Mouse (Mus musculus) hindbrain, embryonic 10.5 days (tissue): ENCODE measurements around the gene Uckl1. TPM values are rescaled to one million over a fixed set of nuclear protein-coding genes. Genes with fewer than 3 reads are reported as not detected.

Experiments
- DNase-seq: peaks from one replicate; pipeline ENCODE4 v3.0.0-alpha.2; 2017; ENCODE audit warnings: low spot score
- H3K27ac ChIP-seq: fragments of 300-500 bp; sonication (generic); 2 replicates; pipeline ENCODE4 v1.5.1; 2016; ENCODE audit warnings: mild to moderate bottlenecking, moderate library complexity
- H3K27me3 ChIP-seq: fragments of 300-500 bp; sonication (generic); 2 replicates; pipeline ENCODE4 v1.6.1; 2016; ENCODE audit warnings: mild to moderate bottlenecking; ENCODE audit not compliant: poor library complexity, insufficient read depth, severe bottlenecking
- H3K36me3 ChIP-seq: fragments of 300-500 bp; sonication (generic); 2 replicates; pipeline ENCODE4 v1.6.1; 2016; ENCODE audit warnings: mild to moderate bottlenecking, moderate library complexity
- H3K4me1 ChIP-seq: fragments of 300-500 bp; sonication (generic); replicated peaks from 2 replicates; pipeline ENCODE4 v1.6.1; 2016; ENCODE audit warnings: mild to moderate bottlenecking
- H3K4me3 ChIP-seq: fragments of 300-500 bp; sonication (generic); 2 replicates; pipeline ENCODE4 v1.5.1; 2016; ENCODE audit warnings: mild to moderate bottlenecking, moderate library complexity
- H3K9me3 ChIP-seq: fragments of 300-500 bp; sonication (generic); 2 replicates; pipeline ENCODE4 v1.6.1; 2016; ENCODE audit warnings: mild to moderate bottlenecking, moderate library complexity
- WGBS: fragments of 180-500 bp; shearing (Covaris S2); methylation state at CpG from one replicate; pipeline ENCODE4 v1.1.7; 2016; 5-methylcytosine and 5-hydroxymethylcytosine counted together
- polyA plus RNA-seq: library from polyadenylated mRNA; unstranded; fragments of >200 nt; fragmentation: Nextera tagmentation; extraction: Ambion mirVana; gene quantifications from 2 replicates; pipeline ENCODE4 v1.2.1, GENCODE M21; 2016

The Uckl1 gene
- polyA plus RNA-seq, 1 experiment from 2014 or later: 56.8 TPM

DNA sequence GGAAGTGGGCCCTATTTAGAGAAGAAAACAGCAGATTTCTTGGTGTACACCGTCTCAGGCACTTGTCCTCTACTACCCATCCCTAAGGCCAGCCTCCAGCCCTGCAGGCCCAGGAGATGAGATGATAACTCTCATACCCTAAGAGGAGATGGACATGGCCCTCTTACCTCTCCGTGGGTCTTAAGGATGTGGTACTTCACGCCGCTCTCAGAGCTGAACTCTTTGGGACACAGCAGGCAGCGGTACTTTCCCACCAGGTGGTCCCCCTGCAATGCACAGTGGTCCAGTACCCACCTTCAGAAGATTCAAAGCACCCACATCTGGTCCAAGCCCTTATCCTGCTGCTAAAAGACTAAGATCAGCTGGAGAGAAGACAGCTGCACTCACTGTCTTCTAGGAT, 814 bp upstream of the Uckl1 start:
- no peaks in the 10 kb centered on the region for H3K27me3 ChIP-seq
- WGBS: 94% methylated on average over 5 of the region's 5 CpGs
- no peaks in the 10 kb centered on the region for H3K9me3 ChIP-seq
- H3K4me1 ChIP-seq: peaks cover 19% of the 10 kb centered on the region
- H3K27ac ChIP-seq: no peak overlapping the region
- no peak for DNase-seq
- peaks cover 71% of the 10 kb centered on the region for H3K36me3 ChIP-seq
- H3K4me3 ChIP-seq: no peak overlapping the region

DNA sequence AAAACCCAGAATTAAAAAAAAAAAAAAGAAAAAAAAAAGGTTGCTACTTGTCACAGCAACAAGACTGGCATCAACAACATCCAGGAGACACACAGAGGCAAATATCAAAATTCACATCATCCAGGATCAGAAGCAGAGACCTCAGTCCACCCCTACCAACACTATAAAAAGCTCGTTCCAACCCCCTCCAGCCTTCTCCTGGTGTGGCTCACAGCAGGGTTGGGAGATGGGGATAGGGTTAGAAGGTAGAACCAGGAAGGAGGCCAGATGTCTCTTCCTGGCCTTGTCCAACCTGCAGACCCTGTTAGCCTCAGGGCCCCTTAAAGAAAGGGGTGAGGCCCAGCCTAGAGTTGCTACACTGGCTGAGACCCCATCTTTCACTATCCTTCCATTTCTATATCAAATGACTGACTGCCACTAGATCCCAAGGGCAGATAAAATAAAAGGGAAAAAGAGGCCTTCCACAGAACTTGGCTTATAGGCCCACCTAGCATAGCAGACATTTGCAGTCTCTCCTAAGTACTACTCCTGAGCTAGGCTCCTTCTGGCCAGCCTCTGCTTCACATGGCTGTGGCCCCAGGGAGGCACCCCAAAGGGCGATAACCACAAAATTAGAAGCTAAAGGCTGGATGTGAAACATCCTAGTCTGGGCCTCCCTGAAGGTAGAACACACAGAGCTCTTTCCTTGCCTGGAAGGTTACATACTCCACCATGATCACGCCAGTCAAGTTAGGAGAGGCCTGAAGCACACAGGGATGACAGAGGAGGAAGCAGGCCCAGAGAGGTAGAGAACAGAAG, 1.0 kb downstream of the Uckl1 start:
- peaks cover 52% of the 10 kb centered on the region for H3K36me3 ChIP-seq
- DNase-seq: no peak
- no peak overlapping the region for H3K27ac ChIP-seq
- H3K27me3 ChIP-seq: no peaks in the 10 kb centered on the region
- no peaks in the 10 kb centered on the region for H3K9me3 ChIP-seq
- 87% methylated on average over 3 of the region's 3 CpGs for WGBS
- peaks cover 28% of the 10 kb centered on the region for H3K4me1 ChIP-seq
- H3K4me3 ChIP-seq: no peak overlapping the region

DNA sequence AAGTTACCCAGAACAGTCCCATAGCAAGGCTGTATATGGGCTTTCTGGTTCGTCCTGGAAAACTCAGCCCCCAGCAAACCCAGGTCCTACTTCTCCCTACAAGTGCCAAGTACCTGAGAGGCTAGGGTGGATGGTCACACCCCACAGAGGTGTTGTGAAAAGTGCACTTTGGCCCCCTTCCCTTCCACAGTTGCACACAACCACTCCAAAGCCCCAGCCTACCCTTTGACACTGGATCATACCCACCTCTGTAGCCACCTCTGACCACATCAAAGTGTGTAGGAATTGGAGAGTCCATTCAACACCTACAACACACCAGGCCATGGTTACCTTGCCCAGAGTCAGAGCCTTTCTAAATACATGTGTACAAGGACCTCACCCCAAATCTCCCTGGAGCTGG, 1.8 kb downstream of the Uckl1 start:
- Histone ChIP-seq H3K36me3 (peaks cover 45% of the 10 kb centered on the region), H3K4me3 (no peak overlapping the region), H3K27ac (no peak overlapping the region), H3K4me1 (peaks cover 28% of the 10 kb centered on the region), H3K9me3 (no peaks in the 10 kb centered on the region), H3K27me3 (no peaks in the 10 kb centered on the region)
- 86% methylated on average over 1 of the region's 1 CpGs for WGBS
- DNase-seq: no peak

DNA sequence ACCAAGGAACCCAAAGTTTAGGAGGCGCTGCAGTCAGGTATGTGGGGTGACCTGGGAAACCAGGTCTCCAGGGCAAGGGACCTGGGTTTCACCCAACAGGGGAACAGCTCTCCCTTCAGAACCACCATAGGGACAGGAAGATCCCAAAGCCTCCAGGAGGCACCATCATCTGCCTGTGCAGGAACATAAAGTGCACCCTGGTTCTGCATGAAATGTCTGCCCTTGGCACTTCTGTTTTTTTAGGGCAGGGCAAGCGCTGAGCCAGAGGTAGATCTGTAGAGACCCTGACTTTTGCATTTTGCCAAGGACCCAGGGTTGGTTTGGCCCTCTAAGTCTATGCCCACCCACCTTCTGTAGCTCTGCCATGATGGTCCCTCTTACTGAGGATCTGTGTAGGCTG, 2.3 kb downstream of the Uckl1 start:
- DNase-seq: no peak
- WGBS: 79% methylated on average over 2 of the region's 2 CpGs
- H3K27me3 ChIP-seq: no peaks in the 10 kb centered on the region
- H3K36me3 ChIP-seq: peaks cover 39% of the 10 kb centered on the region
- no peak overlapping the region for H3K27ac ChIP-seq
- H3K4me1 ChIP-seq: peaks cover 31% of the 10 kb centered on the region
- peak overlapping the region; percentile 80 for H3K4me3 ChIP-seq
- H3K9me3 ChIP-seq: no peaks in the 10 kb centered on the region

DNA sequence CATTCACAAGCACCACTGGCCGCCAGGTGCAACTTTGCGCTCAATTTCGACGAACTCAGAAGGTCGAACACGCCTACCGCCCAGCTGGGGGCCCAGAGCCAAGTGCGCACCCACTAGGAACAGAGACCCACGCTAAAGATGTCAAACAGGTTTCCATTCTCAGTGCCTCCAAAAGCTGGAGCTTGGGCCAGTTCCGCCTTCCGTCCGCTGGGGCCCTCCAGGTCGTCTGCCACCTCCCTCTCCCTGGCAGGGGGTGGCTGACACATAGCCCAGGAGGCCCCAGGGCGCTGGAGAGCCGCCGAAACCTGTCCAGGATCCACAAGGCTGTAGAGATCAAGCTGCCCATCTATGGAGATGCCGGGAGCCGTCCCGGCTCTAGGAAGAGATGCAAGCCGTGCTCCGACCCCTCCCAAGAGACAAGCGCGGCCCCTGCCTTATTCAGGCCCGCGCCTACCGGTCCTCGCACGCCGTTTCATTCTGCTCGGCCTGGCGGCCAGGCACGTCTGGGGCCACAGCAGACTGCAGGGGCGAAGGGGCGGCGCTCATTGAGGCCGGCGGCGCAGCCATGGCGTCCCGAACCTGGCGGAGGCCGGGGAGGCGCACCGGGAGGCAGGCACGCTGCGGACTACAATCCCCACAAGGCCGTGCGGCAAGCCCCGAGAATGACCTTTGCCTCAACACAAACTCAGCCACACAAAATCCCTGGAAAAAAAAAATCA, 3.1 kb downstream of the Uckl1 start:
- Histone ChIP-seq H3K36me3 (peaks cover 31% of the 10 kb centered on the region), H3K27ac (peak overlapping the region; percentile 95), H3K4me1 (peaks cover 31% of the 10 kb centered on the region), H3K4me3 (peak overlapping the region; percentile 80), H3K27me3 (no peaks in the 10 kb centered on the region), H3K9me3 (no peaks in the 10 kb centered on the region)
- whole genome bisulfite sequencing: under 1% methylated on average over 49 of the region's 49 CpGs
- peak; percentile 81 for DNase-seq

DNA sequence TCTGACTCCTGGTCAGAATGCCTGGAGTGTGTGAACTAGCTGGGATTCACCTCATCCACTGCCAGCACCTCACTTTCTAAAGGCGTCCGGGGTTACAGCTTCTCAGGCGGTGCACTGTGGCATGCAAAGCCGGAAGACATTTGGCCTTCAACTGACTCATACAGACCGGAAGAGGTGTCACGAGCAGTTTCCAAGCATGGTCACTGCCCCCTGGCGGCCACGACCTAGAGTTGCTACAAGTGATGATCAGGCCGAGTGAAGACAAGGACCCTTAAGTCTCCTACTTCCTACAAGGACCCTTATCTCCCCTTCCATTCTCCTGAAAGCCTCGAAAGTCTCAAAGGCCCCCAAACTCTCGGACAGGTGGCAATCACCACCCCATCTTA, 3.7 kb downstream of the Uckl1 start:
- DNase-seq: peak; percentile 86
- H3K36me3 ChIP-seq: peaks cover 26% of the 10 kb centered on the region
- H3K9me3 ChIP-seq: no peaks in the 10 kb centered on the region
- peaks cover 31% of the 10 kb centered on the region for H3K4me1 ChIP-seq
- H3K4me3 ChIP-seq: peak overlapping the region; percentile 80
- under 1% methylated on average over 11 of the region's 11 CpGs for WGBS
- no peaks in the 10 kb centered on the region for H3K27me3 ChIP-seq
- H3K27ac ChIP-seq: peak overlapping the region; percentile 95

DNA sequence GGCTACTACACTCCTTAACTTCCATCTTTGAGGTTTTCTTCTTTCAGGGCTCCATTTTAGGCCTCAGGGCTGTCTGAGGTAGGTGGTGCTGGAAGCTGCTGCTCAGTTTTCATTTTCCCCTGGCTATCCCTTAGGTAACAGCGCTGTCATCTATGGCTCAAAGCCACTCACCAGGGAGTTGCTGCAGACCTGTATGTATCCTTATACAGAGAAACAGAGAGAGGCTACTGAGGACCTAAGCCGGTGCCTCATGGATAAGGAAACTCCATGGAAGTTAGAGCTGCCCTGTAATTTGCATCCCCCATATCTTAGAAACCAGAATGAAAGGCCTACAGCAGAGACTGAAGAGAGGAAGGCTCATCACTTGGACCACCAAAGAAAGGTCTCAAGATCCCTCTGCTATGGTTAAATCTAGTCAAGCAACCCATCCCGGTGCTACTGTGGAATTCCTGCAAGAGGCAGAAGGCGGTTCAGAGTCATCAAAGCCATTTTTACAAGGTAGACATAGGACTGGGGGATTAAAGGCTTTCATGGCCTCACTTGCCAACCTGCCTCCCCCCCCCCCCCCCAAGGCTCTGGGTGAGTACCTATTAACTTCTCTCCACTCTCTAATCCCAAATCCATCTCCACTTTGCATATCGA, 4.4 kb downstream of the Uckl1 start:
- Histone ChIP-seq H3K27ac (peak overlapping the region; percentile 95), H3K9me3 (no peaks in the 10 kb centered on the region), H3K4me3 (peak overlapping the region; percentile 80), H3K27me3 (no peaks in the 10 kb centered on the region), H3K4me1 (peaks cover 31% of the 10 kb centered on the region), H3K36me3 (peaks cover 18% of the 10 kb centered on the region)
- WGBS: 85% methylated on average over 5 of the region's 5 CpGs
- DNase-seq: no peak

DNA sequence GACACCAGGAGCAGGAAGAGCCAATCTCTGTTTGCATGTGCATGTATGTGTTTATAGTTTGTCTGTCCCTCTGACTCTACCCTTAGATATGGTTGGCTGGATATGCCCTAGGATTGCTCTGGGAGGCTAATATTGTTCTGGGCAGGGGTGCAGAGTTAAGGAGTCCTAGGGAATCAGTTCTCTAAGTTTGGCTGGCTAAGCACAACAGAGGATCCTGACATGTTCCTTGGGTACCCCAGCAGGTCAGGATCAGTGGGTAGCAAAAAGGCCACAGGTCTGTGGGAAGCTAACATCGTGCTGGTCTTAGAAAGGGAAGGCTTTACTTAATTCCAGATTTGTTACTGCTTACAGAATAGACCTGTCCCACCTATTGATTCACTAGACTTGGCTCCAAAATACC, 5.0 kb downstream of the Uckl1 start:
- Histone ChIP-seq H3K36me3 (peaks cover 18% of the 10 kb centered on the region), H3K9me3 (no peaks in the 10 kb centered on the region), H3K27ac (no peak overlapping the region), H3K4me1 (peaks cover 31% of the 10 kb centered on the region), H3K27me3 (no peaks in the 10 kb centered on the region), H3K4me3 (no peak overlapping the region)
- no peak for DNase-seq
- 86% methylated on average over 1 of the region's 1 CpGs for WGBS

DNA sequence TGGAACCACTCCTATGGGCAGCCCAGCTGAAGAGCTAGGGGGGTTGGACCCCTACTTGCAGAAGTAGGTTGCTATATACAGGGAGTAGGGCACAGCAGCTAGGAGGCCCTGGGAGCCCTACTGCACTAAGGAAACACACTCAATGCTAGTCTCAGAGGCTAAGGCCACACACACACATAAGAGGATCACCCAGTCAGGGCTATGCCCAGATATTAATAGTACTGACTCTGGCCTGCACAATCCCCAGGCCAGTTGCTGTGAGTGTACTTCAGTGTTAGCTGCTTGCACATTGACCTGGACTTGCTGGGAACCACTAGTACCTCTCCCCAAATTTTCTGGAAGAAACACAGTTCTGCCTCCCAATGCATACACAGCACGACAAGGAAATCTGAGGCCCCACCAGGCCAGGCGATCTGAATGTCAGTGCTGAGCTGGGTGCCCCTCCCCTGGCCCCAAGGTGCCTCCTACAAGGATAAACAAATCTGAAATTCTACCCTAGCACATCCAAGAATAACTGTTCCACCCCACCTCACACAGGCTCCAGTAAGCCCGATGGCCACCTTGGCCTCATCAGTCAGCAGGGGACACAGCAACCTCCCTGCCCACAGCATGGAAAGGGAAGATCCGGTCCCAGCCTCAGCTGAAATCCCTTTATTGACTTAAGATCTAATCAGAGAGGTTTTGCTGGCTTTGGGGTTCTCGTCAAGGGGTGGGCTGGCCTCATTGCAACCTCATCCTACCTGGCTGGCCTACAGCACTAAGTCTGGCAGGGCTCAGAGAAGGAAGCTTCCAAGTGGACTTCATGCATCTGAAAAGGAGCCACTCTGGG, 5.7 kb downstream of the Uckl1 start:
- 74% methylated on average over 5 of the region's 5 CpGs for WGBS
- H3K9me3 ChIP-seq: no peaks in the 10 kb centered on the region
- no peak overlapping the region for H3K27ac ChIP-seq
- DNase-seq: no peak
- H3K4me3 ChIP-seq: no peak overlapping the region
- peaks cover 18% of the 10 kb centered on the region for H3K36me3 ChIP-seq
- H3K4me1 ChIP-seq: peaks cover 31% of the 10 kb centered on the region
- H3K27me3 ChIP-seq: no peaks in the 10 kb centered on the region

DNA sequence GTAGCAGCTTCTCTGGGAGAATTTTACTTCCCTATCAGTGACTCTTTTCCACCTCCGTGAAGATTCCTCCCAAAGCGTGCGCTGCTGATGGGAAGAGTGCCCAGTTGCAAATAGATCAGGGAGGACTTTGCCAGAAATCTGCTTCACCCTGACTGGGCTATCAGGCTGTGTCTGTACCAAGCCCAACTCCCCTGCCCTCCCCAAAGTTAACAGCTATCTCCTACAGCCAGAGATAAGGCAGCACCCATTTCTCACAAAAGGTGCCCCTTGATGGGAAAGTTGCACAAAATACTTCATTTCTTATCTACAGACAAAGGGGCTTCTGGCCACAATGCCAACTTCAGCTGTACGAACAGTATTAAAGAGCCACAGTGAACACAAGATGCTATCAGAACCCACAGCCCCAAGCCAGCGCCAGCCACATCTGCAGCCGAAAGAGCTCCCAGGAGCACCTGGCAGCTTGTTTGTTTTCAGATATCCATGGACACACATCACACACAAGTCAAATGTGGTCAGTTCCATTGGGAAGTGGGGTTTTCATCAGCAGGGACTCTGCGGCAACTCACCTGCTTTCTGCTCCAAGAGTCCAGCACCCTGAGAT, 6.6 kb downstream of the Uckl1 start:
- DNase-seq: no peak
- Histone ChIP-seq H3K4me1 (peaks cover 31% of the 10 kb centered on the region), H3K27ac (no peak overlapping the region), H3K27me3 (no peaks in the 10 kb centered on the region), H3K4me3 (no peak overlapping the region), H3K9me3 (no peaks in the 10 kb centered on the region), H3K36me3 (peaks cover 21% of the 10 kb centered on the region)
- 84% methylated on average over 7 of the region's 7 CpGs for WGBS

DNA sequence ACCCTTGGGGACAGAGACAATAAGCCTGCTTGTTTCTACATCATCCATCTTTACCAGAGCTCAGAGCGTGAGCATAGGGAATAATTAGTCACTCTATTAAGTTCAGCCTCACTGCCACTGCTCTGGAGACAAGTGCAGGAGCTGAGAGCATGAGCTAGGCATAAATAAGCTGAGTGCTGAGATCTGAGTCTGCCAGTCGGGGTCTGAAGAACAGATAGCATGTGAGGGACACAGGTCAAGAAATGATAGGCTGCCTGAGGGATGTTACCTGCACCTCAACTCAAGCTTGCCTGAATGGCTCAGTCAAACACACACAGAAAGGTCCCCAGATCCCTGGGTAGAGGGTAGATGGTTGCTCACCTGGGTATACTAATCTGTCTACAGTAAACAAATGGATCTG, 7.6 kb downstream of the Uckl1 start:
- Histone ChIP-seq H3K36me3 (peaks cover 30% of the 10 kb centered on the region), H3K27ac (no peak overlapping the region), H3K9me3 (no peaks in the 10 kb centered on the region), H3K4me3 (no peak overlapping the region), H3K27me3 (no peaks in the 10 kb centered on the region), H3K4me1 (peaks cover 27% of the 10 kb centered on the region)
- DNase-seq: no peak
- WGBS: 76% methylated on average over 2 of the region's 2 CpGs

DNA sequence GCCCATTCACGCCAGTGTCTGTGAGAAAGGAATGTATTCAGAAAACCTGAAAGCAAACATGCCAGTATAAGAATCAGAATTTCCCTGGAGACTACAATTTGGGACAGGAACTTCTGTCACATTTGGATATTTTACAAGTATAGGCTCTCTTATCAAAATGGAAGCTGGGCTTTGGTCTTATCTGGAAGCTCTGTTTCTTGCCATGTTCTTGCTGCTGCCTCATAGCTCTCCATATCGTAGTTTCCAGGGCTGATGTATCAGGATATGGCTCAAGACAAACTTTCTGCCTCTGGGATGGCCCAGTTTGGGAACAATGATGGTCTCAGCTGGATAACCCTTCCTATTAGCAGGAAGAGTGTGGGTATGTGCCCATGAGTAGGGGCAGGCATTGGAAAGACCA, 8.1 kb downstream of the Uckl1 start:
- H3K9me3 ChIP-seq: no peaks in the 10 kb centered on the region
- no peak overlapping the region for H3K27ac ChIP-seq
- DNase-seq: no peak
- WGBS: 88% methylated on average over 2 of the region's 2 CpGs
- no peaks in the 10 kb centered on the region for H3K27me3 ChIP-seq
- no peak overlapping the region for H3K4me3 ChIP-seq
- peaks cover 24% of the 10 kb centered on the region for H3K4me1 ChIP-seq
- H3K36me3 ChIP-seq: peaks cover 32% of the 10 kb centered on the region
